Mouse (Mus musculus) ES-Bruce4 (cell line): ENCODE data around the gene Dact1.

Experiments used
- CTCF ChIP-seq: IDR thresholded peaks from one replicate; pipeline ENCODE4 v1.8.1; 2011; ENCODE audit warnings: low read depth, low read length
- POLR2A ChIP-seq: IDR thresholded peaks from one replicate; pipeline ENCODE4 v1.8.1; 2011; ENCODE audit warnings: low read length; ENCODE audit not compliant: insufficient read depth

DNA sequence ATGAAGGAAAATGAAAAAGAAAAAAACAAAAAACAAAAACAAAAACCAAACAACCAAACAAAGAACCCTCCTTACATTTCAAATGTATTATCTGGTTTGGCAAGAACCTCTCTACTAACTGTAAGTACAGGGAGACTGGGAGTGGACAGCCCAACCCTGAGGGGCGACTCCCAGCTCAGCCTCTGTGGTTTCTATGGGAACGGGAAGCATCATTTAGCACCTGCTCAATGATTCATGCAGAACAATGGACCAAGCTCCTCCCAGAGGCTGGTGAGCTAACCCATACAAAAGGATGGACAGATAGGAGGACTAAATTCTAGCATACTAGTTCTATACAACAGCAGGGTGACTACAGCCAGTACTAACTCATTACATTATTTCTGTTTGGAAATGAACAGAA, 40.4 kb downstream of the Dact1 start:
- TF ChIP-seq POLR2A (no peak), CTCF (no peak)
